Mouse (Mus musculus) testis, adult 2 months (tissue): ENCODE results near the gene Ubac2. TPM values are rescaled to one million over a fixed set of nuclear protein-coding genes. Genes with fewer than 3 reads are reported as not detected.

Source experiments
- H3K27ac ChIP-seq: fragments of 200-500 bp; 2 replicates; pipeline ENCODE4 v1.5.1; 2012; ENCODE audit warnings: low read depth, low read length; ENCODE audit not compliant: control insufficient read depth, insufficient read depth
- H3K27me3 ChIP-seq: fragments of 200-500 bp; 2 replicates; pipeline ENCODE4 v1.6.1; 2012; ENCODE audit warnings: mild to moderate bottlenecking, low read length, moderate library complexity; ENCODE audit not compliant: control insufficient read depth, insufficient read depth
- H3K36me3 ChIP-seq: fragments of 200-500 bp; 2 replicates; pipeline ENCODE4 v1.6.1; 2012; ENCODE audit warnings: mild to moderate bottlenecking, low read length; ENCODE audit not compliant: control insufficient read depth, insufficient read depth
- H3K4me1 ChIP-seq: fragments of 200-500 bp; 2 replicates; pipeline ENCODE4 v1.6.1; 2012; ENCODE audit warnings: low read length; ENCODE audit not compliant: control insufficient read depth, insufficient read depth
- H3K4me3 ChIP-seq: fragments of 200-500 bp; 2 replicates; pipeline ENCODE4 v1.5.1; 2012; ENCODE audit warnings: low read depth, mild to moderate bottlenecking, low read length, moderate library complexity, mixed read lengths; ENCODE audit not compliant: control insufficient read depth
- CTCF ChIP-seq: fragments of 200-500 bp; IDR thresholded peaks from 2 replicates; pipeline ENCODE4 v1.5.1; 2012; ENCODE audit warnings: low read depth, mild to moderate bottlenecking, inconsistent platforms, low read length, moderate library complexity; ENCODE audit not compliant: control insufficient read depth, insufficient read depth, insufficient replicate concordance
- POLR2A ChIP-seq: fragments of 200-500 bp; IDR thresholded peaks from 2 replicates; pipeline ENCODE4 v1.6.1; 2012; ENCODE audit warnings: low read depth, mild to moderate bottlenecking, inconsistent platforms, low read length, moderate library complexity; ENCODE audit not compliant: control insufficient read depth
- polyA plus RNA-seq: library from polyadenylated mRNA; depleted of rRNA; stranded (reverse); fragments of >200 nt; gene quantifications from 2 replicates; pipeline ENCODE4 v1.2.3, GENCODE M21; 2012; rRNA removed

The Ubac2 gene
- 95.8 and 107 TPM in 2 replicates for polyA plus RNA-seq

GRCm38 (mm10) chr14:121878176-121878858, at the start of gene Ubac2:
Gene Ubac2, plus strand, starts transcription at chr14:121878620.
- Histone ChIP-seq H3K27ac (peak within 1 kb of the TSS; percentile 89), H3K4me1 (peaks cover 2% of the 10 kb centered on the region), H3K4me3 (peak within 1 kb of the TSS; percentile 97), H3K27me3 (no peaks in the 10 kb centered on the region), H3K36me3 (no peaks in the 10 kb centered on the region)
- TF ChIP-seq CTCF (no peak), POLR2A (peak; percentile 65)

GRCm38 (mm10) chr14:121829816-121830442, 48.5 kb upstream of the Ubac2 start:
- Histone ChIP-seq H3K4me3 (no peak overlapping the region), H3K27ac (no peak overlapping the region), H3K27me3 (no peaks in the 10 kb centered on the region), H3K4me1 (no peaks in the 10 kb centered on the region; the same call in none of the 2 replicates), H3K36me3 (no peaks in the 10 kb centered on the region)
- no peak for TF ChIP-seq POLR2A
- no peak for TF ChIP-seq CTCF

GRCm38 (mm10) chr14:121833001-121833520, 45.4 kb upstream of the Ubac2 start:
- Histone ChIP-seq H3K4me3 (no peak overlapping the region), H3K36me3 (no peaks in the 10 kb centered on the region), H3K4me1 (no peaks in the 10 kb centered on the region; the same call in none of the 2 replicates), H3K27me3 (no peaks in the 10 kb centered on the region), H3K27ac (no peak overlapping the region)
- TF ChIP-seq POLR2A = no peak
- no peak for TF ChIP-seq CTCF

- no peaks in the 10 kb centered on the region for H3K4me1 ChIP-seq
- H3K4me3 ChIP-seq = no peak overlapping the region
- H3K27me3 ChIP-seq = no peaks in the 10 kb centered on the region
- no peak overlapping the region for H3K27ac ChIP-seq
- H3K36me3 ChIP-seq = no peaks in the 10 kb centered on the region
- TF ChIP-seq CTCF (no peak), POLR2A (no peak)
Observed at GRCm38 (mm10) chr14:121838161-121838560, 40.3 kb upstream of the Ubac2 start.

GRCm38 (mm10) chr14:121840217-121840616, 38.2 kb upstream of the Ubac2 start:
- H3K27ac ChIP-seq = no peak overlapping the region
- H3K27me3 ChIP-seq = no peaks in the 10 kb centered on the region
- H3K4me1 ChIP-seq = no peaks in the 10 kb centered on the region
- no peaks in the 10 kb centered on the region for H3K36me3 ChIP-seq
- H3K4me3 ChIP-seq = no peak overlapping the region
- TF ChIP-seq POLR2A = no peak
- no peak for TF ChIP-seq CTCF

- no peaks in the 10 kb centered on the region for H3K4me1 ChIP-seq
- no peak overlapping the region for H3K27ac ChIP-seq
- H3K36me3 ChIP-seq = no peaks in the 10 kb centered on the region
- no peak overlapping the region for H3K4me3 ChIP-seq
- H3K27me3 ChIP-seq = no peaks in the 10 kb centered on the region
- TF ChIP-seq POLR2A = no peak
- TF ChIP-seq CTCF = no peak
Observed at GRCm38 (mm10) chr14:121844486-121844885, 33.9 kb upstream of the Ubac2 start.

GRCm38 (mm10) chr14:121851231-121851630, 27.2 kb upstream of the Ubac2 start:
- TF ChIP-seq CTCF = no peak
- no peak for TF ChIP-seq POLR2A
- Histone ChIP-seq H3K27ac (no peak overlapping the region), H3K4me3 (no peak overlapping the region), H3K36me3 (no peaks in the 10 kb centered on the region), H3K4me1 (no peaks in the 10 kb centered on the region), H3K27me3 (no peaks in the 10 kb centered on the region)
